Mouse (Mus musculus) lung, adult 2 months (tissue): Measurements from ENCODE around the gene 5730596B20Rik. TPM values are rescaled to one million over a fixed set of nuclear protein-coding genes. Genes with fewer than 3 reads are reported as not detected.

Source experiments
- DNase-seq: peaks from one replicate; pipeline ENCODE4 v3.0.0; 2022
- H3K4me1 ChIP-seq: fragments of 200-500 bp; 2 replicates; pipeline ENCODE4 v1.6.1; 2011; ENCODE audit warnings: low read length; ENCODE audit not compliant: control insufficient read depth, insufficient read depth
- H3K4me3 ChIP-seq: fragments of 200-500 bp; replicated peaks from 2 replicates; pipeline ENCODE3; 2011; ENCODE audit warnings: low read depth, mild to moderate bottlenecking, control low read depth, low read length; ENCODE audit errors: extremely low read depth
- CTCF ChIP-seq: fragments of 200-500 bp; IDR thresholded peaks from 2 replicates; pipeline ENCODE4 v1.5.1; 2011; ENCODE audit warnings: mild to moderate bottlenecking, low read length, control low read depth; ENCODE audit not compliant: insufficient read depth
- POLR2A ChIP-seq: fragments of 200-500 bp; IDR thresholded peaks from 2 replicates; pipeline ENCODE4 v1.6.1; 2011; ENCODE audit warnings: low read depth, mild to moderate bottlenecking, control low read depth, low read length, borderline replicate concordance; ENCODE audit errors: extremely low read depth
- WGBS: fragments of 180-500 bp; shearing (Covaris S2); methylation state at CpG from one replicate; pipeline ENCODE4 v1.1.7; 2018; 5-methylcytosine and 5-hydroxymethylcytosine counted together
- polyA plus RNA-seq: library from polyadenylated mRNA; depleted of rRNA; stranded (reverse); fragments of >200 nt; gene quantifications from 2 replicates; pipeline ENCODE4 v1.2.3, GENCODE M21; 2012; rRNA removed

The 5730596B20Rik gene
- polyA plus RNA-seq: 0.26 and 0.31 TPM in 2 replicates

GRCm38 (mm10) chr6:52177061-52177735 is at the start of gene 5730596B20Rik:
Gene 5730596B20Rik, plus strand, starts transcription at chr6:52177498.
- no peak for DNase-seq
- Histone ChIP-seq H3K4me3 (peak within 1 kb of the TSS; percentile 60), H3K4me1 (peaks cover 4% of the 10 kb centered on the region; the same call in 1 of the 2 replicates)
- WGBS: 16% methylated on average over 36 of the region's 36 CpGs
- TF ChIP-seq POLR2A (peak; percentile 20; the same call in 1 of the 2 replicates), CTCF (no peak)

- 77% methylated on average over 9 of the region's 9 CpGs for WGBS
- DNase-seq: no peak
- no peak for TF ChIP-seq CTCF
- no peak for TF ChIP-seq POLR2A
- Histone ChIP-seq H3K4me1 (no peaks in the 10 kb centered on the region), H3K4me3 (no peak overlapping the region)
Observed at GRCm38 (mm10) chr6:52137841-52138535, 39.3 kb upstream of the 5730596B20Rik start.

GRCm38 (mm10) chr6:52138576-52138975 is 38.7 kb upstream of the 5730596B20Rik start:
- WGBS: 76% methylated on average over 10 of the region's 10 CpGs
- TF ChIP-seq POLR2A: no peak
- no peak for TF ChIP-seq CTCF
- no peak for DNase-seq
- Histone ChIP-seq H3K4me3 (no peak overlapping the region), H3K4me1 (no peaks in the 10 kb centered on the region)

GRCm38 (mm10) chr6:52139115-52139514 is 38.2 kb upstream of the 5730596B20Rik start:
- TF ChIP-seq POLR2A (no peak), CTCF (no peak)
- no peak for DNase-seq
- WGBS: 87% methylated on average over 5 of the region's 5 CpGs
- H3K4me3 ChIP-seq: no peak overlapping the region
- no peaks in the 10 kb centered on the region for H3K4me1 ChIP-seq

GRCm38 (mm10) chr6:52150401-52150966 is 26.8 kb upstream of the 5730596B20Rik start:
- DNase-seq: no peak
- H3K4me1 ChIP-seq: no peaks in the 10 kb centered on the region
- WGBS: 30% methylated on average over 16 of the region's 16 CpGs
- TF ChIP-seq CTCF (no peak), POLR2A (no peak)
- no peak overlapping the region for H3K4me3 ChIP-seq

- no peak for DNase-seq
- 65% methylated on average over 4 of the region's 4 CpGs for WGBS
Observed at GRCm38 (mm10) chr6:52151571-52151970, 25.7 kb upstream of the 5730596B20Rik start.

GRCm38 (mm10) chr6:52152226-52153193 is 24.8 kb upstream of the 5730596B20Rik start:
- Histone ChIP-seq H3K4me3 (no peak overlapping the region), H3K4me1 (no peaks in the 10 kb centered on the region)
- TF ChIP-seq POLR2A (no peak), CTCF (no peak)
- WGBS: 56% methylated on average over 16 of the region's 16 CpGs
- DNase-seq: no peak

More at GRCm38 (mm10) chr6:52151571-52151970, 25.7 kb upstream of the 5730596B20Rik start:
- Histone ChIP-seq H3K4me3 (no peak overlapping the region), H3K4me1 (no peaks in the 10 kb centered on the region)
- no peak for TF ChIP-seq POLR2A
- TF ChIP-seq CTCF: no peak

GRCm38 (mm10) chr6:52153270-52153669 is 24.0 kb upstream of the 5730596B20Rik start:
- H3K4me1 ChIP-seq: no peaks in the 10 kb centered on the region
- WGBS: 52% methylated on average over 6 of the region's 6 CpGs
- TF ChIP-seq CTCF: no peak
- no peak for TF ChIP-seq POLR2A
- no peak for DNase-seq
- H3K4me3 ChIP-seq: no peak overlapping the region

GRCm38 (mm10) chr6:52154044-52154443 is 23.3 kb upstream of the 5730596B20Rik start:
- TF ChIP-seq POLR2A: no peak
- TF ChIP-seq CTCF: no peak
- H3K4me1 ChIP-seq: no peaks in the 10 kb centered on the region
- WGBS: 77% methylated on average over 5 of the region's 5 CpGs
- H3K4me3 ChIP-seq: no peak overlapping the region
- DNase-seq: no peak
